Mouse (Mus musculus) kidney, embryonic 14.5 days (tissue): ENCODE measurements around the gene Nolc1. TPM values are rescaled to one million over a fixed set of nuclear protein-coding genes. Genes with fewer than 3 reads are reported as not detected.

Experiments used
- ATAC-seq: fragments of 200-750 bp; cut with Nextera tagmentation; 2 replicates; pipeline ENCODE4 v1.8.0; 2017; ENCODE audit warnings: moderate number of reproducible peaks, mild to moderate bottlenecking, moderate TSS enrichment, moderate library complexity; ENCODE audit not compliant: low FRiP score, low TSS enrichment
- H3K27ac ChIP-seq: fragments of 300-500 bp; sonication (generic); 2 replicates; pipeline ENCODE4 v1.5.1; 2014; ENCODE audit warnings: low read depth, mild to moderate bottlenecking, low read length, moderate library complexity, mixed read lengths
- H3K27me3 ChIP-seq: fragments of 300-500 bp; sonication (generic); 2 replicates; pipeline ENCODE4 v1.6.1; 2014; ENCODE audit warnings: mild to moderate bottlenecking, low read length; ENCODE audit not compliant: control insufficient read depth, insufficient read depth
- H3K36me3 ChIP-seq: fragments of 300-500 bp; sonication (generic); 2 replicates; pipeline ENCODE4 v1.6.1; 2014; ENCODE audit warnings: low read length, mixed read lengths; ENCODE audit not compliant: control insufficient read depth, insufficient read depth
- H3K4me1 ChIP-seq: fragments of 300-500 bp; sonication (generic); 2 replicates; pipeline ENCODE4 v1.6.1; 2014; ENCODE audit warnings: low read length, mixed read lengths; ENCODE audit not compliant: control insufficient read depth, insufficient read depth
- H3K4me2 ChIP-seq: fragments of 300-500 bp; sonication (generic); replicated peaks from 2 replicates; pipeline ENCODE4 v1.6.1; 2014; ENCODE audit warnings: low read depth, mild to moderate bottlenecking, low read length
- H3K4me3 ChIP-seq: fragments of 300-500 bp; sonication (generic); 2 replicates; pipeline ENCODE4 v1.5.1; 2014; ENCODE audit warnings: mild to moderate bottlenecking, low read length
- H3K9ac ChIP-seq: fragments of 300-500 bp; sonication (generic); 2 replicates; pipeline ENCODE4 v1.6.1; 2014; ENCODE audit warnings: low read depth, mild to moderate bottlenecking, low read length, moderate library complexity
- H3K9me3 ChIP-seq: fragments of 300-500 bp; sonication (generic); 2 replicates; pipeline ENCODE4 v1.6.1; 2016; ENCODE audit warnings: low read length; ENCODE audit not compliant: control insufficient read depth
- WGBS: fragments of 180-500 bp; shearing (Covaris S2); extraction: QIAGEN DNeasy Blood & Tissue Kit; methylation state at CpG from one replicate; pipeline ENCODE4 v1.1.7; 2014; 5-methylcytosine and 5-hydroxymethylcytosine counted together
- polyA plus RNA-seq: library from polyadenylated mRNA; unstranded; fragments of >200 nt; fragmentation: Nextera tagmentation; extraction: Ambion mirVana; gene quantifications from 2 replicates; pipeline ENCODE4 v1.2.1, GENCODE M21; 2014

The Nolc1 gene
- polyA plus RNA-seq, 1 experiment from 2014 or later = 114 TPM

DNA sequence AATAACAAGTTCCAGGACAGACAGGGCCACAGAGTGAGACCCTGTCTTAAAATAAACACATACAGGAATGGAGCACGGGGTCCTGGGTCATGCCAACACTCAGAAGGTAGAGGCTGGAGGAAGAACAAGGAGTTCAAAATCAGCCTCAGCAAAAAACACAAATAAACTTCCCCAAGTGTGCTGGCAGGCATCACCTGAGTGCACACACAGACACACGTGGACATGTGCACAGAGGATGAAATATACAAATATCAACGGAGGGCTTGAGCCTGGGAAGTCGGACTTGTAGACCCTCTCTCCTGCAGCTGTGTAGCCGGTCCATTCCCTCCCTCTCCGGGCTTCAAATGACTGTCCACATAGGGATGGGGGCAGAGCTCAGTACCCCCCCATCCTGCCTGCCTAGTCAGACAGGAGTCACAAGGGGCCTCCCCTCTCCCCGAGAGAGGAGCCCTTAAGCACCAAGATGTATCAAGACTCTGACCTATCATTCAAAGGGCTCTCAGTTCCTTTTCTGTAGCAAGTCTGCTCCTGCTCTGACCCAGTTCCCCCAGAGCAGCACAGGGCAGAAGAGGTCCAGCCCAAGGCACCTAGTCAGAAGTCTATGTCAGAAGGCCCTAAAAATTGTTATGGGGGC, 34.2 kb upstream of the Nolc1 start:
- no peaks in the 10 kb centered on the region for H3K27me3 ChIP-seq
- 22% methylated on average over 7 of the region's 7 CpGs for WGBS
- no peak for ATAC-seq
- H3K9ac ChIP-seq = peak overlapping the region; percentile 62
- H3K4me3 ChIP-seq = peak overlapping the region; percentile 30
- H3K36me3 ChIP-seq = peaks cover 2% of the 10 kb centered on the region; the same call in 1 of the 2 replicates
- H3K4me1 ChIP-seq = peaks cover 71% of the 10 kb centered on the region
- no peaks in the 10 kb centered on the region for H3K9me3 ChIP-seq
- peak overlapping the region; percentile 75 for H3K4me2 ChIP-seq
- H3K27ac ChIP-seq = peak overlapping the region; percentile 93

DNA sequence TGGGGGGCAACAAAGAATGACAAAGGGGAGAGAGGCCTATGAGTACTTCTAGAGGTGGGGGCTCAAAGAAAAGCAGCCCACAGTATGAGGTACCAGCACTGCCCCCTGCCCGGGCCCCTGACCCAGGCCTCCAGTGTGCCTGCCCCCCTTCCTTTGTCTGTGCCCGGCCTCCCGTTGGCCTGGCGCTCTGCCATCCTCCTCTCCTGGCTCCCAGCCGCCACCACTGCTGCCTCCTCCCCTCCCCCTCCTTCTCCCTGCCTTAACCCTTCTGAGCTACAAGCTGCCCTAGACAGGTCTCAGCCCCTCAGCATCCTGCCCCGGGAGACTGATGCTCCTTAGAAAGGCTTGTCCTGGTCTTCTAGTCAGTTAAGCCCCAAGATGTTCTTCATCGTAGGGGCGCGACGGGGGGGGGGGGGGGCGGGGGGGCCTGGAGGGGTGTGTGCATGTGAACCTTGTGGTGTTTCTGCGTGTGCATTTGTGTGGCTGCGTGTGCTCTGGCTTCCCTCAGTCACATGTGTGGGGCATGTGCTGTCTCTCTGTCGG, 33.7 kb upstream of the Nolc1 start:
- H3K9me3 ChIP-seq = no peaks in the 10 kb centered on the region
- peak overlapping the region; percentile 93 for H3K27ac ChIP-seq
- no peaks in the 10 kb centered on the region for H3K36me3 ChIP-seq
- H3K4me1 ChIP-seq = peaks cover 72% of the 10 kb centered on the region
- peak overlapping the region; percentile 30 for H3K4me3 ChIP-seq
- peak overlapping the region; percentile 62 for H3K9ac ChIP-seq
- no peaks in the 10 kb centered on the region for H3K27me3 ChIP-seq
- peak overlapping the region; percentile 75 for H3K4me2 ChIP-seq
- peak; percentile 2; the same call in 1 of the 2 replicates for ATAC-seq
- 0% methylated on average over 12 of the region's 14 CpGs for WGBS

DNA sequence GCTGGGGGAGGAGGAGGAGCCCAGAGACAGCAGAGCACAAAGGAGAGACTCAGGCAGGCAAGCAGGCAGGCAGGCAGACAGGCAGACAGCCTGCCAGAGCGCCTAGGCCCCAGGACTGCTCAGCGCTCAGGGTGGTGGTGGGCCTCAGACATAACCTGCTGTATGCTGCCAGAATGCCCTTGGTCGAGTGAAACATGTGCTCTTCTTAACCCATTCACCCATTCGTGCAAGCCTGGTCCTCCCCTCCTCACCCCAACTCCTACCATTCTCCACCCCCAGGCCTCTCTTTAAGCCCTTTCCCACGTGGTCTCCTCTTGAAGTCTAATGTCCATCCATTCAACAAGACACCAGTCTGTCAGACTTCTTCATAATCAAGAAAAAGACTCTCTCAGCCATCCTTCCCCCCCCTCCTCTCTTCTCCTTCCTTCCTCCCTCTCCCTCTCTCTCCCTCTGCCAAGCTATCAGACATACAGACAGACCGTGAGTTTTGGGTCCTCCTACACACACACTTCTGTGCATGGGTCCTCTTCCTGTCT, 33.1 kb upstream of the Nolc1 start:
- 6% methylated on average over 6 of the region's 6 CpGs for WGBS
- Histone ChIP-seq H3K27ac (peak overlapping the region; percentile 93), H3K4me2 (peak overlapping the region; percentile 75), H3K9me3 (no peaks in the 10 kb centered on the region), H3K4me1 (peaks cover 67% of the 10 kb centered on the region), H3K4me3 (peak overlapping the region; percentile 30), H3K27me3 (no peaks in the 10 kb centered on the region), H3K9ac (peak overlapping the region; percentile 62), H3K36me3 (no peaks in the 10 kb centered on the region)
- ATAC-seq = no peak

DNA sequence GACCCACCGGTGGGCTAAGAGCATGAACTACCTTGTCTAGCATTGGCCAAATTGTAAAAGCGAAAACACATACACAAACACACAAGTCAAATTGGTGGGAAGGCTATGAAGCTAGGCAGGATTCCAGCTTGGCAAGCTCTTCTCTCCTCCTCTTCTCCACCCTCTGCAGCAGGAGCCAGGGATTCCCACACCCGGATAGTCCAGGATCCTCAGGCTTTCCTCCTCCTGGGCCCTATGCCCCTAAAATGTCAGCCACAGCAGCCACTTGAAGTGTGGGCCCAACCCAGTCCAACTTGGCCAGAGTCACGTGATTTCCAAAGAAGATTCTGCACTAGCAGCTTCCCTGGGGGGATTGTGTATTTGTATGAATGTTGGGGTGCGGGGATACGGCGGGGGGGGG, 32.3 kb upstream of the Nolc1 start:
- H3K27ac ChIP-seq = peak overlapping the region; percentile 93
- H3K36me3 ChIP-seq = no peaks in the 10 kb centered on the region
- H3K4me3 ChIP-seq = peak overlapping the region; percentile 80
- WGBS = 68% methylated on average over 7 of the region's 7 CpGs
- peaks cover 59% of the 10 kb centered on the region for H3K4me1 ChIP-seq
- no peaks in the 10 kb centered on the region for H3K27me3 ChIP-seq
- H3K9me3 ChIP-seq = no peaks in the 10 kb centered on the region
- ATAC-seq = no peak
- peak overlapping the region; percentile 94; the same call in 1 of the 2 replicates for H3K9ac ChIP-seq
- H3K4me2 ChIP-seq = peak overlapping the region; percentile 75

DNA sequence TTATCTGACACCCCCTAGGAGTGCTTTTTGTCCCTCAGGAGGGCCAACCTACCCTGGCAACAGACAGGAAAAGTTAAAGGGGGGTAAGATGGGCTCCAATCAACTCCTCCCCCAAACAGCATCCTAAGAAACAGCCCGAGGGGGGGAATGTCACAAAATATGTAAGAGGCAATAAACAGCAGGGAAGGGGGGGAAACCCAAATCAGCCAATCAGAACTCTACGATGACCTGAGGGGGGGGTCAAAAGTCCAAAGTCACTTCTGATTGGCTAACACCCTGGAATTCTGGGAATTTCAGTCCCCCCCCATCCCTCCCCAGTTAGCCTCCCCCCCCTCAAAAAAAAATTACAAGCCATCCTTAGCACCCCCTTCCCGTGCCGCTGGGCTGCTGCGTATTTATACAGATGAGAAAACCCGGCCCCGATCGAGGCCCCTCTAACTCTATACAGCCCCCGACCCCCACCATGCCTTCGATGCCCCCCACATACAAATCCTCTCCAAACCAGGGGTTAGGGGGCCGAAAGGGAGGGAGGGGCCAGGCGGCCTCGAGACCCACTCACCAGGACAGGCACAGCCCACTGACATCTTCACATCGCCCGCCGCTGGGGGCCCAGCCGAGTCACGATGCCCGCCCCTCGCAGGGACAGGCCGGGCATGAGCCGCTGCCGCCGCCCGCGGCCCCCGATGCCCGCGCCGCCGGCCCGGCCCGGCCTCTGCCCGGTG, 31.2 kb upstream of the Nolc1 start, which contains the start of gene Pprc1:
Gene Pprc1 (plus strand): TSS at position 616 of the 722 bp plus-strand sequence.
- Histone ChIP-seq H3K9me3 (no peaks in the 10 kb centered on the region), H3K4me3 (peak within 1 kb of the TSS; percentile 80), H3K36me3 (no peaks in the 10 kb centered on the region), H3K27ac (peak within 1 kb of the TSS; percentile 92), H3K27me3 (no peaks in the 10 kb centered on the region), H3K9ac (peak within 1 kb of the TSS; percentile 94), H3K4me2 (peak within 1 kb of the TSS; percentile 75), H3K4me1 (peaks cover 56% of the 10 kb centered on the region)
- WGBS = 2% methylated on average over 28 of the region's 34 CpGs
- peak; percentile 2; the same call in 1 of the 2 replicates for ATAC-seq

DNA sequence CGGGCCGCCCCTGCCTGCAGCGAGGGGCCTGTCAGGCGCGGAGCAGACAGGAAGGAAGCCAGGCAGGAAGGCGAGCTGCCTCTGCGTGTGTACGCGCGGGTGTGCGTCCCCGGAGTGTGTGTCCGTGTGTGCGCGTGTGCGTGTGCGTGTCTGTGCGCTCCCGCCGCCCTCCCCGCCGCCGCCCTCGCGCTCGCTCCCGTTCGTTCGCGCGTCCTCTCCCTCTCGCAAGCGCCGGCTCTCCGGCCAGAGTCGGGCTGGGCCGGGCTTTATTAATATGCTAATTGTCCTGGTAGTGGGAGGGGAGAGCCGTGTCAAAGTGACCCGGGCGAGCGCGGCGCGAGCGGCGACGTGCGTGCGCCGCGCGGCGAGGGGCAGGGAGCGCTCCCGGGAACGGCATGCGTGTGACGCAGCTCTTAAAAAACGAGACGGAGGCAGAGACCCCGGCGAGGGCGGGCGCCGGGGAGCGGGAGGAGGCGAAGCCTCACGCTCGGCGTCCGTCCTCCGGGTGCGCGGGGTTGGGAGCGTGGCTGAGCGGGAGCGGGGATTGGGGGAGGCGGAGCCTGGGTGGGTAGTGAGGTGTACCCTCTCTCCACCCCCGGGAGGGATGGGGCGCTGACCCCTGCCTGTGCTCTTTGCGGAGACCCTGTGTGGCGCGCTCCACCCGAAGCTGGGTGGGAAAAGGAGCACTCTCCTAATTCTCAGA, 30.5 kb upstream of the Nolc1 start, which contains the start of gene Ldb1:
Gene Ldb1 (minus strand): TSS at position 222 of the 703 bp plus-strand sequence.
- WGBS = under 1% methylated on average over 81 of the region's 84 CpGs
- peak within 1 kb of the TSS; percentile 75 for H3K4me2 ChIP-seq
- peak within 1 kb of the TSS; percentile 94 for H3K9ac ChIP-seq
- H3K27ac ChIP-seq = peak within 1 kb of the TSS; percentile 92
- peaks cover 53% of the 10 kb centered on the region for H3K4me1 ChIP-seq
- no peaks in the 10 kb centered on the region for H3K27me3 ChIP-seq
- H3K9me3 ChIP-seq = no peaks in the 10 kb centered on the region
- no peaks in the 10 kb centered on the region for H3K36me3 ChIP-seq
- H3K4me3 ChIP-seq = peak within 1 kb of the TSS; percentile 80
- ATAC-seq = peak; percentile 76

DNA sequence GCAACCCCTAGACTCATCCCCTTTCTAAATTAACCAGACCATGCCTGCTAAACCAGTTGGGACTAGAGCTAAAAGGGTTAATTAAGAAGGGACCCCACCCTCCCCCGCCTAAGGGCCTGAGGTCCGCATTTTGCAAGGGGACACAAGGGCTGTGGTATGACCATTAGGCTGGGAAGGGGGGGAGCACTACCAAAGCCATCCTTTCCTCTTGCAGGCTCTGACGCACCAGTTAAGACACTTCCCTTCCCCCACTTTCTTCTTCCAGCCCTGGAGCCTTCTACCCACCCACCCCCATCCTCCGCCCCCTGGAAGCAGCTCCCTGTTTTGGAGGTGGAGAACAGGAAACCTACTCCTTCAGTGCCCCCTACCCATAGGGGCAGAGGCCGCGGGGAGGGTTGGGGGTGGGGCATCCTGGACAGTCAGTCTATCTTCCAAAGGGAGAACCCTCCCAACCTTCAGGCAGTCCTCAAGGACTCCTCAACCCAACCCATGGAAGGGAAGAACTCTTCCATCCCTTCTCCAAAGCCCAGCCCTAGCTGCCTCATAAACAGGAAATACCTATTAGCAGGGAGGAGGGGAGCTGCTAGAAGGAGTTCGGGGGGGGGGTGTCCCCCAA, 29.9 kb upstream of the Nolc1 start:
- ATAC-seq = peak; percentile 63
- peak overlapping the region; percentile 92 for H3K27ac ChIP-seq
- H3K4me3 ChIP-seq = peak overlapping the region; percentile 80
- WGBS = 2% methylated on average over 7 of the region's 7 CpGs
- no peaks in the 10 kb centered on the region for H3K36me3 ChIP-seq
- no peaks in the 10 kb centered on the region for H3K9me3 ChIP-seq
- H3K4me1 ChIP-seq = peaks cover 46% of the 10 kb centered on the region
- peak overlapping the region; percentile 75 for H3K4me2 ChIP-seq
- H3K27me3 ChIP-seq = no peaks in the 10 kb centered on the region
- peak overlapping the region; percentile 94 for H3K9ac ChIP-seq

DNA sequence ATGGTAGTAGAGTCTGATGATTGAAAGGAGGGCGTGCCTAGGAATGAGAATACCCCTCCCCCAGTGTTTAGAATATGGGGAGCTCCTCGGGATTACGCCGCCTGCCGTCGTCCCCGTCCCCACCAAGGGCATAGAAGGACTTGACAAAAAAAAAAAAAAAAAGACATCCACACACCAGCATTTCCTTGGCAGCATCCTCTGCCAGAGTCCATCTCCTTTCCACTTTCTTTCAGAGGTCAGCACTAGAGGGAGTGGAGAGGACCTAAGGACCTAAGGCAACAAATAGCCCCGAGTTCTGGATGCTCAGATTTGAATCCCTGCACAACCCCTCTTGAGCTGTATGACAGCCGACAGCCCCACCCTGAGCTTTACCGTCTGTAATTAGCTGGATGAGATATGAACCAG, 29.0 kb upstream of the Nolc1 start:
- Histone ChIP-seq H3K4me3 (no peak overlapping the region; the same call in 1 of the 2 replicates), H3K4me2 (peak overlapping the region; percentile 75), H3K9me3 (no peaks in the 10 kb centered on the region), H3K4me1 (peaks cover 38% of the 10 kb centered on the region), H3K36me3 (no peaks in the 10 kb centered on the region), H3K27me3 (no peaks in the 10 kb centered on the region), H3K9ac (no peak overlapping the region), H3K27ac (peak overlapping the region; percentile 92; the same call in 1 of the 2 replicates)
- ATAC-seq = no peak
- WGBS = 5% methylated on average over 10 of the region's 10 CpGs
